Mouse (Mus musculus): ENCODE data around the gene Asap3.
A peak's percentile ranks its signal among the peaks of the same experiment; 100 is the strongest.

Asap3 gene

DNA sequence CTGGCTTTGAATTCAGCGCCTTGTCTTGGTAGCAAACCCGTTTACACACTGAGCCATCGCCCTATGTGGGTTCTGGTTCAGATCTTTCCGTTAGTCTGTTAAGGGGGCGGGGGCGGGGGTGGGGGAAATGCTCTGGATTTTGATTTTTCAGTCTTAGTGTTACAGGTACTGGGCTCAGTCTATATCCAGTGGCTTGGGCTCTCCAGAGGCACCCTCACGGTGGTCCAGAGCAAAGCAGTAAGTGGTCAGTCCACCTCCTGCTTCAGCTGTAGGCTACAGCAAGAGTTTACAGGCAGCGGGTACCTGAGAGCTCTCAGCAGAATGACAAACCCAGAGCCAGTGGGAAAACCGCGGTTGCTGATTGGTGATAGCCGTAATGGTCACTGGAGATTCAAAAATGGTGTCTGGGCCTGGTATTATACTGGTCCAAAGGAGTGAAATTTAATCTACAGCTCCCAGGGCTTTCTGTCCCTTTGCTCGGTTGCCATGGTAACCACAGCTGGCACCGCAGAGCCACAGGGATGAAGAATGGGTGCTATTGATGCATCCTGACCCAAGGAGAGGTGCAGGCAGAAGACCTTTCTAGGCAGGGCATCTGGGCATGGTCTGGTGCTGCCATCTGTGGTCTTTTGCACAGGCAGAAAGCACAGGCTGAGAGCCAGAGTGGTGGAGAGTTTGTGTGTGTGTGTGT is 17.5 kb downstream of the Asap3 start:
- DNase-seq (ENCODE audit: low spot score): no peak

DNA sequence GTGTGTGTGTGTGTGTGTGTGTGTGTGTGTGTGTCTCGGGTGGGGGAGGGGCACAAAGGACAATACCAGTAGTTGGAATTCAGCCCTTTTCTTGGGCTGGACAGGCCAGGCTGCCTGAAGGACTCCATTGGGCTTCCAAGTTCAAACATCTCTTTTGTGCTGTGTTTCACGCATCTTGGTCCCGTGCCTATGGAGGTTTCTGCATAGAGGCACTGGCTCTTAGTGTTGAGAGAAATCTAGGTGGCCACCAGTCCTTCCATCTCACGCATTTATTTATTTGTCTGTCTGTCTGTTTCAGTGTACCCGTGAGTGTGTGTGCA is 18.0 kb downstream of the Asap3 start:
- DNase-seq (ENCODE audit: low spot score): no peak

DNA sequence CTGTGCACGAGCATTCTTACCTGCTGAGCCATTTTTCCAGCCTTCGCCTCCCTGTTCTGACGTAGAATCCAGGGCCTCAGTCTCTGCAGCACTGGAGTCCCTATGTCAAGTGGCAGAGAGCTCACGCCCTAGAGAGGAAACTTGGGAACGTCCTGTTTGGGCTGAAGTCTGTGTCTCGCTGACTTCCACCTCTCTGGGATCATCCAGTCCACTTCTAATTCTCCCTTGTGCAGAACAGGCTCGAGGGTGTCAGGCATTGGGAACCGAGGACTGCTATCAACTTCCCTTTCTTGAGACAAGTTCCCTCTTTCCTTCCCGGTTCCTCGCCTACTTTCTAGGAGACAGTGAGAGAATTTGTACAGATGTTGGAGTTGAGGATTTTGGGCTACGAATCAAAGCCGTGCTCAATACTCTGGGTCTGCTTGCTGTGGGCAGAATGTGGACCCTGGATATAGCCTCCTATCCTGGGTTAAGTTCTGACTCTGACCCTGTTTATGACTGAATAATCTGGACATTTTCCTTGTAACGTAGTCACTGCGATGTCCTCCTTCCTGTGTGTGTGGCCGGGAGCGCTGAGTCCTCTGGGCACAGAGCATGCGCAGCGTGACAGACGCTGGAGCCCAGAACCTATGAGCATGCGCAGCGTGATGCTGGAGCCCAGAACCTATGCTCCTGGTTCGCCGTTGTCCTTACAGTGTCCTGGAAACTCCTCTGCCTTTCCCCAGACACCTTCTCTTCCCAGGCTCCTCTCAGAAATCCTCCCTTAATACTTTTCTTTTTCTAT is 18.7 kb downstream of the Asap3 start:
- no peak for DNase-seq (ENCODE audit: low spot score)

DNA sequence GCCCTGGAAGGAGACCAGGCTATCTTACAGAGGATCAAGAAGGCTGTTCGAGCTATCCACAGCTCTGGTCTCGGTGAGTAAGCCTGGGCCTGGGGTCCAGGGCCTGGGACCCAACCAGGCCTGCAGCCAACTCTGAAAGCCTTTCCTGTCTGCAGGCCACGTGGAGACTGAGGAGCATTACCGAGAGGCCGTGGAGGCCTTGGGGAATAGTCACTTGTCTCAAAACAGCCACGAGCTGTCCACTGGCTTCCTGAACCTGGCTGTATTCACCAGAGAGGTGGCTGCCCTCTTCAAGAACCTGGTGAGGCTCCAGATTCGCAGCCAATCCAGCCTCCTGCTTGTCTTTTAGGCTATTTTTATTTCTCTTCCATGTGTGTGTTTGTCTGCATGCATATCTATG is 21.2 kb downstream of the Asap3 start:
- DNase-seq (ENCODE audit: low spot score): no peak

DNA sequence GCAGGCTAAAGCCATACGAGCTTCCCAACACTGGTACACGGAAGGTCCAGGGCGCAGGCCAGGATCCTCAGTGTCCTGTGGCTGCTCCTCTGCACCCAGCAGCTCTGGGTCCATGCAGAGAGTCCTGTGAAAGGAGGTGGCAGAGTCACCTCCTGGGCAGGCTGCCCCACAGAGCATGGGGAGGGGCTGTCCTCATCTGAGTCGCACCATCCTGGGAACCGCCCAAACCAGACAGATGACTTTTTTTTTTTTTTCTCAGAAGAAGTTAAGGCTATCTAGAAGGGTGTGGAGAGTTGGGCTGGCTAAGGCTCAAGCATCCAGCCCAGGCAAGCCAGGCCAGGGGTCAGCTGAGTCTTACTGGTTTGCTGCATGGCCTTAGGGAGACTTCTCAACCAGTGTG is 22.5 kb downstream of the Asap3 start:
- no peak for DNase-seq (ENCODE audit: low spot score)

DNA sequence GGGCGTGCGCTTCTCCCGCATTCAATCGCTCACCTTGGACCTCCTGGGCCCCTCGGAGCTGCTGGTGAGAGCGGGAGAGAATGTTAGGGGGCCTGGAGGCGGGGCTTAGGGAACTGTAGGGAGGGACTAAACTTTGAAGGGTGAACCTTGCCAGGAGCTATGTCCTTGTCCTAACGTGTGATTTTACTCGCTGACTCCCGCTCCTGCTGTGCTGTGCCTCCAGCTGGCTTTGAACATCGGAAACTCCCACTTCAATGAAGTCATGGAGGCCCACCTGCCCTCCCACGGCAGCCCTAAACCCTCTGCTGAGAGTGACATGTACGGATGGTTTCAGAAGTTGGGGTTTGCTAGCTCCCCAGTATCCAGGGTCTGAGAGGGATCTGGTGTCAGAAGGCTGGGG is 32.5 kb downstream of the Asap3 start:
- no peak for DNase-seq (ENCODE audit: low spot score)

DNA sequence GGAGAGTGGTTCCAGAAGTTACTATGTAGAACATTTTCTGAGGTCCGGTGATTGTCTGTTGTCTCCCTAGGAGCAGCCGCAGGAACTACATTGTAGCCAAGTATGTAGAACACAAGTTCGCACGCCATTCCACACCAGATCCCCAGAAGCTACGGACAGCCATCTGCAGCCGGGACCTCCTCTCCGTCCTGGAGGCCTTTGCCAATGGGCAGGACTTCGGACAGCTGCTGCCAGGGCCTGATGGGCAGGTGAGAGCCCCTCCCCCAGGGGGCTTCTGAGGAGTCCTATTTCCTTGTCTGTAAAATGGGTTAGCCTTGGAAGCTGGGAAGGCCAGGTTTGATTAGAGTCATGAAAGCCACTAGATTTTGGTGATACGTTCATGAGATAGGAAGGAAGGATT is 32.9 kb downstream of the Asap3 start:
- no peak for DNase-seq (ENCODE audit: low spot score)

DNA sequence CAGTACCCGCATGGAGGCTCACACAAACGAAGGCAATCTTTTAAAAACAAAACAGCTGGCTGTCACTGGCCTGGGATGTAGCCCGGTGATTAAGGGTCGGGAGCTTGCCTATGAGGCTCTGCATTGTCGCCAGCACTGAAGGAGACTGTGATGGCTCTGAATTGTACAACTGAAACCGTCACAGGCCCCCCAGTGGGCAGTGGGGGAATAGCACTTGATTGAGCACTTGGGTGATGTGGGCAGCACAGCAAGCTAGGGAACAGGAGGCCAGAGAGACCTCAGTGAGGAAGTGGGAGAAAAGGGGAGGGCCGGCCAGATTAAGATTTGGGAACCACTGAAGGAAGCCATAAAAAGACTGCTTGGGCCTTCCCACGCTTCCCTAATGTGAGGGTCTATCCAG is 33.5 kb downstream of the Asap3 start:
- DNase-seq (ENCODE audit: low spot score): peak; percentile 75

DNA sequence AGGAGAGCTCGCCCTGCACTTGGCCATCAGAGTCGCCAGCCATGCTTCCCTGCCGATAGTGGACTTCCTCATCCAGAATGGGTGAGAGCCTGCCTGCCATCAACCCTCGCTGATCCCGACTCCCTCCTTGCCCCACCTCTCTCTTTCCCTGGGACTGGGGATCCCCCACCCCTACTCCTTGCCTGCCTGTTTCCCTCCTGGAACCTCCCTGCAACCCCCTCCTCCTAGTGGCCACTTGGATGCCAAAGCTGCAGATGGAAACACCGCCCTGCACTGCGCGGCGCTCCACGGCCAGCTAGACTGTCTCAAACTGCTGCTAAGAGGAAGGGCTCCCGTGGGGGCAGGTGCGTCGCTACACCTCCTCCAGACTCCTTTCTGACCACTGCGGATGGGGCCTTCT is 34.0 kb downstream of the Asap3 start:
- DNase-seq (ENCODE audit: low spot score): no peak

DNA sequence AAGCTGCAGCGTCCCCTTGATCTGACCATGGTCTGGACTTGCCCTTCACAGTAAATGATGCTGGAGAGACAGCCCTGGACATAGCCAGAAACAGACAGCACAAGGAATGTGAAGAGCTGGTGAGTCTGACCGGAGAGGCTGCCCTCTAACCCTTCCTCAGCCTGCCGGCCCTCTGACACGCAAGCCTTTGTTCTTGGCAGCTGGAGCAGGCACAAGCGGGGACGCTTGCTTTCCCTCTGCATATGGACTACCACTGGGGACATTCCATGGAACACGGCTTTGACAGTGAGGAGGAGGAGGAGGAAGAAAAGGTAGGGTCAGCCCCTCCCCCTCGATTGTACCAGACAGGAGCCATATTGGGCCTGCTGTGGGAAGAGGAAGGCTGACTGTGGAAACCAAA is 34.8 kb downstream of the Asap3 start:
- DNase-seq (ENCODE audit: low spot score): no peak

DNA sequence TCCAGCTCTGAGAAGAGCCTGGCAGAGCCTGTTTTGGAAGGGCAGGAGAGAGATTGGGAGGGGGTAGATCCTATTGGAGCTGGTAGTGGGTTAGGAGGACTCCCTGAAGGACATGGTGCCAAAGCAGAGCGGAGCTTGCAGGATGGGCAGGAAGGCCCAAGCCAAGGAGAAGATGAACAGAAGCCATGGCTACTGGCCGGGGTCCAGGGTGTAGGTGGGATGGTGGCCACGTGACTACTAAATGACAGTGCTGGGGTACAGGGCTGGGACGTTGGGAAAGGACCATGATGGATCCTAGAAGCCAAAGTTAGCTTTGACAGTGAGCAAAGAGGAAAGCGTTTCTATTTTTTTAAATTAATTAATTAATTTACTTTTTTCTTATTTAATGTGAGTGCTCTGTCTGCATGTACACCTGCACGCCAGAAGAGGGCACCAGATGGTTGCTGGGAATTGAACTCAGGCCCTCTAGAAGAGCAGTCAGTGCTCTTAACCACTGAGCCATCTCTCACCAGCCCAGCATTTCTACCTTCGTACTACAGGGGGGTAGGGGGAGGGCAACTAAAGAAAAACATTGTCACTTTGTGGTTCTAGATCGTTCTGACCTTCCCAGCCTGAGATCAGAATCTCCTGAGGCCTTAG is 36.0 kb downstream of the Asap3 start:
- no peak for DNase-seq (ENCODE audit: low spot score)

DNA sequence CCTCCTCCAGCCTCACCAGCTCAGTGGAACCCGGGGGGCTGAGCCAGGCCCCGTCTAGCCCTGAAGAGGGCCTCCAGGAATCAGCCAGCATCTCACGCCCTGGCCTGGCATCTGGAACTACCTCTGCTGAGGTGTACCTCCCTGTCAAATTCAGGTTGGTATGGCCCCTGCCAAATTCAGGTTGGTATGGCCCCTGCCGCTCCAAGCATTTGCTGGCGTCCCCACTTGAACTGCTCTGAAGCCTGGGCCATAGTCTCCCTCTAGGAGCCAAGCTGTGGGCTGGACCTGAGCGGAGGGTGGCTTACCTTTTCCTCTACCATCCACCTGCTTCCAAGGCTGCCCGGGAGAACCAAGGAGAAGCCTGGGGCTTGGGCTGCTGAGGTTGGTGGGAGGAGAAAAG is 36.6 kb downstream of the Asap3 start:
- no peak for DNase-seq (ENCODE audit: low spot score)

DNA sequence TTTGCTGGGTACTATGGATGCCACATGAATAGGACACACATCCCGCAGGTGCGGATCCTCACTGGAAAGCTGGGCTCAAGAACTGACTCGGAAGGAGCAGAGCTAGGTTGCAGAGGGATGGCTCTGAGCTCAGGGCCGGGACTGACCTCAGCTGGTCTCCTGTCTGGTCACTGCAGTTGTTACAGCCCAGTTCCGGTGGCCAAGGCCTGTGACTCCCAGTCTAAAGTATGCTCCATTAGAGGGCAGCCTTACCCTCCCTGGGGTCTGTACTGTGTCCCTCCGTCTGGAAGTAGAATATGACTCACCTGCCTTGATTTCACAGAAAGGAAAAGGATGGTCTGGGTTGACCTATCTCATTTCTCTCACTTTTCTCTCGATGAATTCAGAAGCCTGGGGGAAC is 38.0 kb downstream of the Asap3 start:
- no peak for DNase-seq (ENCODE audit: low spot score)

DNA sequence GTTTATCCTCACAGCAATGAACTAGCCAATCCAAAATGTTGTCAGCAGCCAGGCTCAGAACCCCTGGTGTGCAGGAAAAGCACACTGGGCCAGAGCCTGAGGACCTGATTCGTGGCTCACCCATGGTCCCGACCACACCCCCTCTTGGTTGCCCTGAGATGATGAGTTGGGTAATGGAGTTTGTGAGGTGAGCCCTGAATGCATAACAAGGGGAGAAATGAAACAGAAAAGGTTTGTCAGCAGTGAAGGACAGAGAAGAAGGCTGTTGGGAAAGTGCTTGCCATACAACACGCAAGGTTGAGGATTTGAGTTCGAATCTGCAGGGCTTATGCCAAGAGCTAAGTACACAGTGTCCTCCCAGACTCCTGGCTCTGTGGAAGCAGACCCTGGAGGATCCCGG is 39.5 kb downstream of the Asap3 start:
- no peak for DNase-seq (ENCODE audit: low spot score)

DNA sequence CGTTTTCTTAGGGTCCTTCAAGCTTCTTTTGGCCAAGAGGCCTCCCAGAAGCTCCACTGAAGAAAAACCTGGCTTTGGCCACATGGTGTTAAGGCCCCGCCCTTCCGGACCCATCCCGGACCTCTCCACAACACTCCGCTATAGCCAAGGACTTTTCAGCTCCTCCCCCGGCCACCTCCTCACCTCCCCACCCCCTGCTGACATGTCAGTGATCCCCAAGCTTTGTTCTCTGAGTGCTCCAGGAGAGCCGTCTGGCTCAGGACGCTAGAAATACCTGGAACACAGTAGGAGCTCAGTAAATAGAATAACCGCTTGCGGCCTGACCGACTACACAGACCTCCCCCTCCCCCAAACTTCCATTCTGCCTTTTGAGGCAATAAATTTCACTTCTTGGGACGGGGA is 40.4 kb downstream of the Asap3 start:
- no peak for DNase-seq (ENCODE audit: low spot score)

DNA sequence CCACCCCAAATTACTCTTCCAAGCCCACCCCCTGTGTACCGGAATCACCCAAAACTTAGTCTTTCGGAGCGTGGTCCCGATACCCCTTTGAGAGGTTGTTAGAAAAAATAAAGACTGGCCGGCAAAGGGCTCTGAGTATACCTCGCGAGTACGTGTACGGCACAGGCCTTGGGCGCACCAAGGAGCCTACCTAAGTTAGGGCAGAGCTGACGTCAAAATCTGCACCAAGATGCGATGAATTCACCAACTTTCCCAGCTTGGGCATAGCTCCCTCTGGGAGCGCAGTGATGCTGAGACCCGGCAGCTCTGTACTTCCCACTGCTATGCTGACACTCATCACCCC is 41.2 kb downstream of the Asap3 start:
- no peak for DNase-seq (ENCODE audit: low spot score)

DNA sequence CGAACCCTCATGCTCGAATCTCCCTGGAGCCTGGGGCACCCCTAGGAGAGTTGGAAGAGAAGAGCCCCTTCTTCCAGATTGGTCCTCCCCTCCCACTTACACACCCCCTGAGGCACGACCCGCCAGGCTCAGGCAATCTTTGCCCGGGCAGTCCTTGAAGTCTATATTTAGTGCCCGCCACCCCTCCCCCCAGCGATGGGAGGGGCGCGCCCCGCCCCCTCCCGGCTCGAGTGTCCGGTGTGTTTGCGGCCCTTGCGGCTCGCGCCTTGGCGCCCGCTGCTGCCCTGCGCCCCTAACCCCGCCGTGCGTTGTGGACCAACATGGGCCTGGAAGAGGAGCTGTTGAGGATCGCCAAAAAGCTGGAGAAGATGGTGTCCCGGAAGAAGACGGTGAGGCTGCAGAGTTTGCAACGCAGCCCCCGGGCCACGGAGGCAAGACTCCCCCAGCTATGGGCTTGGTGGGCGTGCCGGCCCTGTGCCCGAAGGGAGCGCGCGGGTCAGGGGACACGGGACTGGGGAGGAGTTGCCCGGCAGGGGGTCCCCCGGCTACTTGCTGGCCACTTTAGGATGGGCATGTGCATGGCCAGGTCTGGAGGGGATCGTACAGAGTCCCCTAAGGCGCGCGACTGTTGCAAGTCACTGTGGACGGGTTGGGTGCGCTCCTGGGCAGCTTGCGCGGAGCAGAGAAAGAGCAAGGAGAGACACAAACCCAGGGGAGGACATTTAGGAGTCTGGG is 41.7 kb downstream of the Asap3 start, which contains the start of gene Tcea3:
Tcea3 (plus strand) TSS at position 1 of the 735 bp plus-strand sequence.
- no peak for DNase-seq (ENCODE audit: low spot score)

DNA sequence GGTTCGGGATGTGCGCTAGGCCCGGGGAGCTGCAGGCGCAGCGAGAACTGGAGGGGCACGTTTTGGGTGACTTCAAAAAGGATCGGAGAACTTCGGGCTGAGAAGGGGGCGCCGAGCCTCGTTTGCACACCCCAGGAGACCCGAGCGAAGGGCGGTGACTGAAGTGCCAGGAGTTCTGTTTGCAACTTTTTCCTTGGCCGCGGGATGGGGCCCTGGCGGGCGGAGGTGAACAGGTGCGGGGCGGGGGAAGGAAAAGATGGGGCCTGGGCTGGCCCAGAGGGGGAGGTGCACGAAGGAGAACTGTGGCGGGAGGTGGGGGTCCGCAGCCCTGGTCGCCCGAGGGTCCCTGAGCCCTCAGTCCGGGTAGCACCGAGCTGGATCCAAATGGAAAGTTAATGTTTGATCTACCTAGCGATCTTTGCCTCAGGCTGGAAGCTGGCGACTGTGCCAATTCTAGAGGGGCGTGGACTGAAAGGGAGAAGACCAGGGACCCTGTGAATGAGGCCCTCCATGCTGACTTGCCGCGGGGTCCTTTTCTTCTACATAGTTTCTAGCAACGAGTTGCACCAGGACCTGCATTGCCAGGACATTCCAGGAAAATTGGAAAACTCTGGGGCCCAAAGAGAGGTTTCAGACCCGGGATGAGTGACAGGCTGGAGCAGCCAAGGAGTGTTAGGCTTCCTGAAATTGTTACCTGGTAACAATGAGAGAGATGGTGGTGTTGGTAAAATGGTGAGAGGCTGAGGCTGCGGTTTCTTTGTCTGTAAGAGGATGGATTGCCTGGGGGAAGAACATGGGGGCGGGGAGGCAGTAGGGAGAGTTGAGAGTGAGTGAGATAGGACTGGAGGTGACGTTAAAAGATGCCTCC is 42.5 kb downstream of the Asap3 start:
- no peak for DNase-seq (ENCODE audit: low spot score)

DNA sequence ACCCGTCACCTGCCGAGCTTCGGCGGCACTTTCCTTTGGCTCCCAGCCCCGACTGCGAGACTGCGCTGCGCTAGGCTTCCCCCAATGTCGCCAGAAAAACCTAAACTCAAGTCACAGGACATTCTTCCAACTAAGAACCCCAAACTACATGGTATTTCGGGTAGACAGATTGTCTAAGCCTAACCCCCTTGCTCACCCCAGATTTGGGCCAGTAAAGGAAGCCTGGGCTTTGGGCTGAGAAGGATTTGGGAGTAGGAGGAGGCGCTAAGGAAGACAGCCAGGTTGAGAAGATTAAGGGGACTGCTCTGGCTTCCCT is 43.1 kb downstream of the Asap3 start:
- no peak for DNase-seq (ENCODE audit: low spot score)

DNA sequence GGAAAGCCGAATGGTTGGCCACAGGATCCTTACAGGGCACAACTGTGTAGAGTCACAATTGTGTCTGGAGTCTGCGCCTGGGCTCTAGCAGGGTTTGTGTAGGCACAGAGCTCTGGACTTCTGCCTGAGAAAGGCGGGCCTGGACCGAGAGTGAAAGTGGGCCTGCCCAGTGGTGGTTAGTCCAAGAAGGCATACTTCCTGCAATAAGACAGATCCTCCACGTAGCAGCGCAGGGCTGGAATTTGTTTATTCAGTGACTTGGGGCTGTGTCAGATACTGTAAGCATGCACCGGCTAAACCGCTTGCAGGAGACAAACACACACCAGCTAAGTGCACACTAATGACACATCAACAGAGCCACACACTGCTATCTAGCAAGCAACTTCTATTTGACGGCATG is 43.6 kb downstream of the Asap3 start:
- DNase-seq (ENCODE audit: low spot score): no peak

DNA sequence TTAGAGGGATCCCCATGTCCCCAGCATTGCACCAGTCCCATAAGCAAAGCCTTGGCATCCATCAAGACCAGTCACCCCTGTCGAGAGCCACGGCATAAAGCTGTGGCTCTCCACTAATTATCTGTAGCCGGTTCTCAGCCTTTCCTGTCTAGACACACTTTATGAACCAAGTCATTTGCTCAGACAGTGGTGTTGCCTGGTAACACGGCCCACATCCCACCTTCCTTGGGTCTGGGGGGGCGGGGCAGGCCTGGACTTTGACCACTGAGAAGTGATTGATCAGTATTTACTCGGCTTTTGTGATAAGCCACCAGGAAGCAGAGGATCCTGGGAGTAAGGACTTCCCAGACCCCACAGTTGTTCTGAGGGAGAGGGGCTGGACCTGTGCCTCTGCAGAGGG is 49.8 kb downstream of the Asap3 start:
- DNase-seq (ENCODE audit: low spot score): no peak

DNA sequence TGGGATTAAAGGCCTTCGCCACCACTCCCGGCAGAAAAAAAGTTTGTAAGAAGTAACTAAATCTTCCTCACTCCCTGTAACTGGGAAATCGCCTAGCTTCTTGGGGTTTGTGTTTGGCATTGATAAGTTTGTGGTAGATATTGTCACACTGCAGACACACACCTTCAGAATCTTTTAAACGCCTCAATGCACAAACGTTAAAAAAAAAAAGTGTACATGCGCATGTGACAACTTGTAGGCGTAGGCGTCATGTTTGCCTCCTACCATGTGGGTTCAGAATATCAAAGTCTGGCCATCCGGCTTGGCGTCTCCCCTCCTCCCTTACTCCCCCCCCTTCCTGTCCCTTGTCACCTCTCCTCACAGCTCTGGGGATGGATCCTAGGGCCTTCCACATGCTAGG is 50.5 kb downstream of the Asap3 start:
- DNase-seq (ENCODE audit: low spot score): no peak

All from left cerebral cortex, adult 11 months (tissue).